Mouse (Mus musculus) adrenal gland, postnatal 25 days (tissue): ENCODE results near the gene Psmb3. TPM values are rescaled to one million over a fixed set of nuclear protein-coding genes. Genes with fewer than 3 reads are reported as not detected.
"Not testable (repeated sequence)": the region's sequence is repeated elsewhere in the genome, so short reads cannot be mapped to it uniquely, and the experiment has no call there.

Source experiments
- DNase-seq: peaks from one replicate; pipeline ENCODE4 v3.0.0; 2021; ENCODE audit warnings: mixed read lengths
- total RNA-seq: library from RNA; stranded (reverse); gene quantifications from 2 replicates; pipeline ENCODE4 v1.2.3, GENCODE M21; 2021

Gene Psmb3
- total RNA-seq, 1 experiment from 2014 or later = 226 TPM

DNA sequence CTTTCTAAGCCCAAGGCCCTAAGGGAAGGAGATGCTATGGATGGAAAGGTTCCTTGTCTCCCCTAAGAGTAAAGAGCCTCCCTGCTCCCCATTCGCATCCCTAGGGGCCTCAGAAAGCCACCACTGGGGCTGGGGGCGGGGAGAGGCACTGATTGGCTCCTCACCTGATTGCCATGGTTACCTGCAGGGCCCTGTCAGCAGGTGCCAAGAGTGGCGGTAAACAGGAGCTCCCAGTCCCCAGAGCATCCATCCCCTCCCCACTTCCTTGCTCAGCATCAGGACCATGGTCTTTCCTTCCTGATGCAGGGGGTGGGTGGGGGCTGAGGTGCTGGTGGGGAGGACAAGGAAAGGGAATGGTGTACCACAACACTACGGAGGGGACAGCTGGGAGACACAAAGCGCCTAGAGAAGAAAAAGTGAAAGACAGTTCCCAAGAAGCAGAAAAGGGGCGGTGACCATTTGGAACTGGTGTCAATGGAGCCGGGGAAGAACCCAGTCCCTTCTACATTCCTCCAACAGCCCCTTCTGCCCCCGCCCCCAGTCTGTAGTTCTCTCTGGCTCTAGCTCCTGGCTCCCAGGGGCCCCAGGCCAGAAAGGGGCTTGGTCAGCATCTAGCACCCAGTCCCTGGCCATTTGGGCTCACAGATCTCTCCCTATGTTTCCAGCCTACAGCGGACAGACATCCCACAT, 7.3 kb upstream of the Psmb3 start:
- no peak for DNase-seq

- DNase-seq = no peak
Measured at GRCm38 (mm10) chr11:97696669-97697068, 6.5 kb upstream of the Psmb3 start.

- DNase-seq = no peak
Measured at GRCm38 (mm10) chr11:97697199-97697890, 5.9 kb upstream of the Psmb3 start.

DNA sequence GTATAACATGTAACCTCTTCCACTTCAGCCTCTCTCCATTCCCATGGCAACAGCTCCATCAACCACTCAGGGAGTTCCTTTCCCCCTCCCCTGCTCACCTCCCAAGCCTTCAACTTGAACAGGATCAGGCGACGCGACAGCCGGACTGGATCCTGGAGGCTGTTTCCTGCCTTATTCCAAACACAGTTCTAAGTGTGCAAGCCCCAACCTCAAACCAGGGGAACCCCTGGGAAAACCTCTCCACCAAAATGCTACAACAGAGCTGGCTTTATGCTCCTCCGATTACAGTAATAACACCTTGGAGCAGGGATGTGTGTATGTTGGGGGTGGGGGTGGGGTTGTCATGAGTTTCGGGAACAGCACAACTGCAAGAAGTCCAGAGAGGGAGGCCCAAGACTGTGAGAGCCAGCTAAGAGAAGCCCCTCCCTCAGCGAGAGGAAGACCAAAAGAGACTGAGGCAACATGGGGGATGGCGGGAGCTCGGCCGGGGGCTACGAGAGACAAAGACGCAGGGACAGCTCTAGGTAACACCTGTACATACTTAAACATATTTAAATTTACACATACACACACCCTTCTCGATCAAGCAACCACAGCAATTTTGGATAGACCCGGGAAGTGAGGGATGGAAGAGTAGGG, 5.2 kb upstream of the Psmb3 start:
- no peak for DNase-seq

DNA sequence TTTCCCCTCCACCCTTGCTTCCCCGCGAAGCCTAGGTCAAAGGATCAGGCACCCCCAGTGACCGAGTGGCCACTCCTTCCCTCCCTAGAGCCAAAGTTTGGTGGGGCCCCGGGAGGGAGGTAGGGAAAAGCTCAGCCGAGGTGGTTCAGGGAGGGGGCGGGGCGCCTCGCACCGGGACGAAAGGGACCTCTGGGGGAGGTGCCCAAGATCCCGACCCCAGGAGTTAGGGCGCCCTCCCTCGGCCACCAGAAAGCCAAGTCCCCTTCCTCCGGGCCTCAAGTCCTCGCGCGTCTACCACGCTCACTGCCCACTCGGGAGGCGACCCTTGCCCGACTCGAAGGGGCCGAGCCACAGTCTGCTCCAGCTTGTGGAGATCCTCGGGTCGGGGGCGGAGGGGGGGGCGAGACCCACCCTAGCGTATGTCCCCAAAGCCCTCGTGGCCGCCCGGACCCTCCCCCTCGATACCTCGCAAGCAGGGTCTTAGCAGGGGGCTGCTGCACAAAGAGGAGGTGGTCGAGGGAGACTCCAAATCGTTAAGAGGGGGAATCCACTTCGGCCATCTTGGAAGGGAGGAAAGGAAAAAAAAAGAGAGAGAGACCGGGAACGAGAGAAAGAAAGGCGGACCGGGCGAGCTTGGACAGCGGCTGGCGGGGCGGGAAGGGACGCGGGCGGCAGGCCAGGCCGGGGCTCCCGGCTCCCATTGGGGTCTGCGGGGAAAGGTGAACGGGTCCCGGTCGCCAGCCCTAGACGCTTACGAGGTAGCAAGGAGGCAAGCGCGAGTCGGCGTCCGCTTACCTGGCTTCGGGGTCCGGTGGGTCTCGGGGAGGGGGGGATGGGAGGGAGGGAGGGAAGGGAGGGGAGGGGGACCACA, 4.2 kb upstream of the Psmb3 start:
- DNase-seq = peak; percentile 86

GRCm38 (mm10) chr11:97699626-97700002, 3.6 kb upstream of the Psmb3 start:
- DNase-seq = peak; percentile 85

GRCm38 (mm10) chr11:97700003-97700745, 3.0 kb upstream of the Psmb3 start, which contains the start of gene Pcgf2:
TSS of gene Pcgf2 (minus strand) at chr11:97700497.
- DNase-seq = peak; percentile 80

GRCm38 (mm10) chr11:97700746-97701580, 2.2 kb upstream of the Psmb3 start:
- peak; percentile 32 for DNase-seq

- no peak for DNase-seq
Measured at GRCm38 (mm10) chr11:97701581-97702392, 1.4 kb upstream of the Psmb3 start.

- peak; percentile 89 for DNase-seq
Measured at GRCm38 (mm10) chr11:97702393-97702745, 830 bp upstream of the Psmb3 start.

DNA sequence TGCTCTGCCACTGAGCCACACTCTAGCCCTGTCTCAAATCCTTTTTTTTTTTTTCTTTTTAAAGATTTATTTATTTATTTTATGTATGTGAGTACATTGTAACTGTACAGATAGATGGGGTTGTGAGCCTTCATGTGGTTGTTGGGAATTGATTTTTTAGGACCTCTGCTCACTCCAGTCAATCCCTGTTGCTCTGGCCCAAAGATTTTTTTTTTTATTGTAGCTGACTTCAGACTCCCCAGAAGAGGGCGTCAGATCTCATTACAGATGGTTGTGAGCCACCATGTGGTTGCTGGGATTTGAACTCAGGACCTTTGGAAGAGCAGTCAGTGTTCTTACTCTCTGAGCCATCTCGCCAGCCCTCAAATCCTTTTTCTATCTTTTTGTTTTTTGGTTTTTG, 6.9 kb downstream of the Psmb3 start:
- not testable (repeated sequence) for DNase-seq

GRCm38 (mm10) chr11:97711200-97711900, 8.2 kb downstream of the Psmb3 start:
- DNase-seq = no peak

GRCm38 (mm10) chr11:97712286-97712685, 9.1 kb downstream of the Psmb3 start:
- DNase-seq = no peak

DNA sequence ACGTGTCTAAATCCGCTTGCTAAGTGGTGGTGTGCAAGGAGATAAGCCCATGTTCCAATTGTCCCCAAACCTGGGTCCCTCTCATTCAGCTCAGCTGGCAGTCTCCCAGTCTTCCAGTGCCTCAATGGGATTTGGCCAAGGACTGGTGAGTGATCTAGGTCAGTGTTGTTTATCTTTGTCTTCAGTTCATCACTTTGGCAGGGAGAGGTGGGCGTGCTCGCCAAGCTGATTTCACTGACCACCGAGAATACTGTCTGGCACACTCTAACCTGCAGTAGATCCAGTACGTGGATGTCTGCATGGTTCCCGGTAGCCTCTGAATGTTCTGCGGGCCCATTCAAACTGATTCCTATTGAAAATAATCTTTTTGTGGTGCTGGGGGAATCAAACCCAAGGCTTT, 10.7 kb downstream of the Psmb3 start:
- peak; percentile 62 for DNase-seq

- no peak for DNase-seq
Measured at GRCm38 (mm10) chr11:97714356-97714755, 11.2 kb downstream of the Psmb3 start.

DNA sequence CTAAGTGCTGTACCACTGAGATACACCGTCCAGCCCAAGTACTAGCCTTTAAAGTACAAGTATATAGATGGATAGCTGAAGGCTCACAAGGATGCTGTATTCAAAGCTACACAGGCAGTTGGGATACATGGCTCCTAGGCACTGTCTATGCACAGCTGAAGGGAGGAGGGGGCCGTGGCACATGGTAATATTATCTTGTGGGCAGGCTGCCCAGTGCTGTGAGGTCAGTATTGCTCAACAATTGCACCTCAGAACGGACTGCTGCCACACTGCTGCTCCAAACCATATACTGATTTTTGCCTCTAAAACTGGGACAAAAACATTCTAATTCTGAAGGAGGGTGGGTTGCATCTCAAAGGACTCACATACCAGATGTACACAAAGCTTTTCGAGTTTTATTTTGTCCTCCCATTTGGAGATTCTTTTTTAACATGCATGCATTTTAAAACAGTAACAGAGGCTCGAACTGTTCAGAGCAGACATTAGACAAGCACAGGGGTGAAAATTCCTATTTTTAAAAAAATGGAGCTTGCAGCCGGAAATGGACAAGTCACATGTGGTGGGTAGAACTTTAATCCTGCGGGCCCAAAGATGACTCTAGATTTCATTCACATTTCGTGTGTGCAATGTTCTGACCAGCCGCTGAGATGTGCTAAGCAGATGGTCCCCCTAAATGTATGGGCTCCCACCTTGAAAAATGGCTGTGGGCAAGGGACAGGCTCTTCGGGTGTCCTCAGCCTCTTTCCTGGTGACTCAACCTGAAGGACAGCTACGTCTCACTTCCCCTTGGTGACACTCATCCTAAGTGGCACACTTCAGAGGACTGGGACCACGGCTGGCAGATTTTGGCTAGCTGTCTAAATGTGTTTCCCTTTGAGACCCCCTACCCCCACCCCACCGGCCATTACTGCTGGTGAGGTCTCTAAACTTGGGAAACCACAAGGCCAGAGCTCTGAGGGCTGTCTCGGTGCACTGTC, 11.9 kb downstream of the Psmb3 start:
- DNase-seq = peak; percentile 71

- no peak for DNase-seq
Measured at GRCm38 (mm10) chr11:97716021-97716420, 12.8 kb downstream of the Psmb3 start.
